12 mouse cellular contexts compared by ENCODE assay signal in genomic region chr12:98677336-98677735, GRCm38 (mm10). TPM values are rescaled to one million over a fixed set of nuclear protein-coding genes. Genes with fewer than 3 reads are reported as not detected.
DNase-seq lines count a peak whose midpoint lies in the region; ATAC-seq and TF ChIP-seq lines count a peak whose summit lies in the region.
"Had no signal": no experiment of that assay in that cellular context is flagged by ENCODE, and none has a peak within 500 bp of the region (broad histone marks: within the 10 kb centered on the region; RNA-seq: fewer than 3 reads in every experiment).

No protein-coding gene starts in this region.

- peak; percentile 69 for ATAC-seq in megakaryocyte-erythroid progenitor cell, adult 5-6 weeks (replicated peaks; ENCODE audit: low FRiP score, low TSS enrichment, poor library complexity, severe bottlenecking)

- 48% methylated on average over 14 of the region's 14 CpGs for WGBS in lung, adult 2 months

- peak; percentile 9 for DNase-seq in urinary bladder, adult 2 months (ENCODE audit: low spot score)
- DNase-seq in urinary bladder, adult 18-20 months (ENCODE audit: low spot score in 2 of 2): no peak
- peak; percentile 56 for DNase-seq in induced T-regulatory cell, adult 2 months (ENCODE audit: low read depth)
- DNase-seq in thymus, postnatal 4 days: peak; percentile 70
- no peak for DNase-seq in left cerebral cortex, adult 18-20 months (ENCODE audit: low spot score in 2 of 2)
- DNase-seq in natural killer cell, adult 2 months (ENCODE audit: low spot score in 2 of 2): no peak
- no peak for DNase-seq in lung, adult 2 months
- DNase-seq: kidney, adult 18-20 months had no signal

- no peak for TF ChIP-seq POLR2A in lung, adult 2 months (IDR thresholded peaks at IDR 0.05; ENCODE audit: borderline replicate concordance, extremely low read depth, low read depth, low read length)

- TF ChIP-seq CTCF in lung, adult 2 months (IDR thresholded peaks at IDR 0.05; ENCODE audit: insufficient read depth, low read length): no peak

- H3K4me1 ChIP-seq in lung, adult 2 months (ENCODE audit: control insufficient read depth, insufficient read depth, low read length): no peaks in the 10 kb centered on the region
- H3K4me1 ChIP-seq: forebrain, embryonic 12.5 days; limb, embryonic 12.5 days had no signal

- H3K4me3 ChIP-seq in lung, adult 2 months (replicated peaks; ENCODE audit: extremely low read depth, low read depth, low read length): no peak overlapping the region
- H3K4me3 ChIP-seq: forebrain, embryonic 12.5 days; limb, embryonic 12.5 days; neural tube, embryonic 13.5 days had no signal

RNA-seq across cellular contexts. Expression of gene Spata7, which starts 49.4 kb away (rescaled TPM):
- 6.0 and 7.9 TPM in 2 replicates for polyA plus RNA-seq in urinary bladder, adult 2 months (2012; rRNA removed)
- total RNA-seq in megakaryocyte-erythroid progenitor cell, adult 5-6 weeks (2014; fragmentation: Nextera tagmentation): 8.7 and 21.2 TPM in 2 replicates
- 8.5 and 14.3 TPM in 2 replicates for total RNA-seq in megakaryocyte-erythroid progenitor cell, adult 5-6 weeks (2017)
- total RNA-seq in left cerebral cortex, adult 18-20 months (2021): 10 to 100 TPM; 30.8 to 31.6 TPM
- 2.5 and 4.1 TPM in 2 replicates for polyA plus RNA-seq in lung, adult 2 months (2012; rRNA removed)

RNA-seq across cellular contexts. Expression of gene Ptpn21, which starts 59.9 kb away (rescaled TPM):
- 22.1 and 25.3 TPM in 2 replicates for polyA plus RNA-seq in urinary bladder, adult 2 months (2012; rRNA removed)
- total RNA-seq in megakaryocyte-erythroid progenitor cell, adult 5-6 weeks (2014; fragmentation: Nextera tagmentation): 3.0 and 7.5 TPM in 2 replicates
- total RNA-seq in megakaryocyte-erythroid progenitor cell, adult 5-6 weeks (2017): 1.6 and 4.7 TPM in 2 replicates
- total RNA-seq in left cerebral cortex, adult 18-20 months (2021): 1 to 10 TPM; 7.8 to 8.4 TPM
- polyA plus RNA-seq in lung, adult 2 months (2012; rRNA removed): 29.0 and 38.6 TPM in 2 replicates

Comparison
In these comparisons a context has a peak if more than half of its experiments do, and no peak if none do; other contexts are left out.
1. DNase-seq: peak in urinary bladder, adult 2 months (single experiment), induced T-regulatory cell, adult 2 months (single experiment) and thymus, postnatal 4 days (single experiment); none in urinary bladder, adult 18-20 months (0 of 2), left cerebral cortex, adult 18-20 months (0 of 2), natural killer cell, adult 2 months (0 of 2) and lung, adult 2 months (single experiment).